Mouse (Mus musculus) bone marrow, adult 2 months (tissue): ENCODE measurements around the gene Qtrt1. TPM values are rescaled to one million over a fixed set of nuclear protein-coding genes. Genes with fewer than 3 reads are reported as not detected.

Experiments
- H3K27ac ChIP-seq: fragments of 200-500 bp; 2 replicates; pipeline ENCODE4 v1.5.1; 2012; ENCODE audit warnings: low read depth, mild to moderate bottlenecking, control low read depth, inconsistent platforms, low read length; ENCODE audit not compliant: control insufficient read depth, poor library complexity, insufficient read depth
- H3K4me1 ChIP-seq: fragments of 200-500 bp; 2 replicates; pipeline ENCODE4 v1.6.1; 2011; ENCODE audit warnings: low read length; ENCODE audit not compliant: control insufficient read depth, insufficient read depth
- H3K4me3 ChIP-seq: fragments of 200-500 bp; replicated peaks from 2 replicates; pipeline ENCODE3; 2011; ENCODE audit warnings: mild to moderate bottlenecking, low read depth, low read length, control low read depth; ENCODE audit not compliant: control insufficient read depth
- CTCF ChIP-seq: fragments of 200-500 bp; IDR thresholded peaks from 2 replicates; pipeline ENCODE4 v1.5.1; 2011; ENCODE audit warnings: low read length, control low read depth; ENCODE audit not compliant: control insufficient read depth, insufficient read depth
- POLR2A ChIP-seq: fragments of 200-500 bp; IDR thresholded peaks from 2 replicates; pipeline ENCODE4 v1.6.1; 2011; ENCODE audit warnings: low read depth, mild to moderate bottlenecking, control low read depth, low read length, borderline replicate concordance; ENCODE audit not compliant: control insufficient read depth
- WGBS: fragments of 180-500 bp; shearing (Covaris S2); methylation state at CpG from one replicate; pipeline ENCODE4 v1.1.7; 2018; 5-methylcytosine and 5-hydroxymethylcytosine counted together
- polyA plus RNA-seq: library from polyadenylated mRNA; stranded (reverse); fragments of >200 nt; gene quantifications from 2 replicates; pipeline ENCODE4 v1.2.4, GENCODE M21; 2011; ENCODE audit warnings: low replicate concordance; ENCODE audit not compliant: missing spikeins, insufficient read depth, insufficient read length

Gene Qtrt1
- polyA plus RNA-seq, 1 experiment = 56.3 TPM

GRCm38 (mm10) chr9:21449710-21450109 is 38.1 kb downstream of the Qtrt1 start:
- Histone ChIP-seq H3K27ac (peak overlapping the region; percentile 8; the same call in 1 of the 2 replicates), H3K4me1 (peaks cover 20% of the 10 kb centered on the region), H3K4me3 (no peak overlapping the region)
- 71% methylated on average over 2 of the region's 2 CpGs for WGBS
- TF ChIP-seq CTCF = no peak
- no peak for TF ChIP-seq POLR2A

GRCm38 (mm10) chr9:21450270-21450669 is 38.6 kb downstream of the Qtrt1 start:
- WGBS = 27% methylated on average over 3 of the region's 3 CpGs

DNA sequence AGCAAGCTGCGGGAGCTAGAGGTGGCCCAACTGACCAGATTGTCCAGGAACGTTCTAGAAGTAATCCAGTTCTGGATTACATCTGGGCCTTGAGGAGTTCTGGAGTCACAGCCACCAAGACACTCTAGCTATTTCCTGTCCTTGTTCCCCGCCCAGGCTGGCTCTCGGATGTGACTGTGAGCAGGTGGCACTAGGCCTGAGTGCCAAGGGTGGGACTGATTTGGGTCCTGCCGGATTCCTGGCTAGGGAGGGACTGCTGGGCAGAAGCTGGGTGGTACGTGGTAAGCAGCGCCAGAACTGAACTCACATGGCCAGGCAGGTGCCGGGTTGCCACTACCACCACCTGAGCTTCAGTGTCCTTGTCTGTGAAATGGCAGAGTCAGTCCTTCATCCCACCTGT is 39.8 kb downstream of the Qtrt1 start:
- no peak overlapping the region; the same call in 1 of the 2 replicates for H3K27ac ChIP-seq
- TF ChIP-seq CTCF = no peak
- TF ChIP-seq POLR2A = no peak
- H3K4me1 ChIP-seq = peaks cover 24% of the 10 kb centered on the region

More at GRCm38 (mm10) chr9:21450270-21450669, 38.6 kb downstream of the Qtrt1 start:
- no peak for TF ChIP-seq CTCF
- no peak for TF ChIP-seq POLR2A
- Histone ChIP-seq H3K4me1 (peaks cover 20% of the 10 kb centered on the region), H3K4me3 (no peak overlapping the region), H3K27ac (peak overlapping the region; percentile 8; the same call in 1 of the 2 replicates)

DNA sequence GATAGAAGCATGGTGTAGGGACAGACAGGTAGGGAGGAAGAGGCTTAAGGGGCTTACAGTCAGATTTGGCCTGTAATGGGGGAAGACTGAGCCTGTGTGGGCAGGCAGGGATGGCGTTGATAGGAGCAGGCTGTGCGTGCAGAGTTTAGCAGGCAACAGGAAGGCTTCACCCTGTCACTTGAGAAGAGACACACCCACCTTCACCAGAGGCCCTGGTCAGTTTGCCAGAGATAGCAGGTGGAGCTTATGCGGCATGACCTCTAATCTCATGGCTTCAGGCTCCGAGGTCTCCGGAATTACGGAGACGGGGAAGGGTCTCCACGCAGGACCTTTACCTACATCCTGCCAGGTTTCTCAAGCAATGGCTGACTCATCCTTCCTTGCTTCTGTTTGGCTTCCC is 40.2 kb downstream of the Qtrt1 start:
- 23% methylated on average over 8 of the region's 8 CpGs for WGBS
- Histone ChIP-seq H3K27ac (peak overlapping the region; percentile 42; the same call in 1 of the 2 replicates), H3K4me1 (peaks cover 25% of the 10 kb centered on the region), H3K4me3 (no peak overlapping the region)
- TF ChIP-seq POLR2A = no peak
- TF ChIP-seq CTCF = no peak

More for the DNA sequence above, 39.8 kb downstream of the Qtrt1 start:
- WGBS = 72% methylated on average over 8 of the region's 8 CpGs
- H3K4me3 ChIP-seq = no peak overlapping the region

DNA sequence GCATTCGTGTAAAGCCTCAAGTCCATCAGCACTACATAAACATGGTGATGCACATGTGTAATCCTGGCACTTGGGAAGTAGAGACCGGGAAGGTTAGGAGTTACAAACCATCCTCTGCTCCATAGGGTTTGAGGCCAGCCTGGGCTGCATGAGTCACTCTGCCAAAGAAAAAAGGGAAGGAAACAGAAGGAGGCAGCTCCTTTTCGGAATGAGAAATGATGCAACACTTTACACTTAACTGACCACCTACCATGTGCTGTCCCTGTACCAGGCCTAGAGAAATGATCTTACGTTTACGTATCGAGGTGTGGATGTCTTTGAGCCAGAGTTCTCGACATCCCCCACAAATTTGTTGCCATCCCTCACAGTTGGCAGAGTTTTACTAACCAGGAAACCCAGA is 41.4 kb downstream of the Qtrt1 start:
- Histone ChIP-seq H3K4me3 (no peak overlapping the region), H3K4me1 (peaks cover 20% of the 10 kb centered on the region), H3K27ac (peak overlapping the region; percentile 42; the same call in 1 of the 2 replicates)
- no peak for TF ChIP-seq POLR2A
- TF ChIP-seq CTCF = no peak
- 19% methylated on average over 7 of the region's 7 CpGs for WGBS

DNA sequence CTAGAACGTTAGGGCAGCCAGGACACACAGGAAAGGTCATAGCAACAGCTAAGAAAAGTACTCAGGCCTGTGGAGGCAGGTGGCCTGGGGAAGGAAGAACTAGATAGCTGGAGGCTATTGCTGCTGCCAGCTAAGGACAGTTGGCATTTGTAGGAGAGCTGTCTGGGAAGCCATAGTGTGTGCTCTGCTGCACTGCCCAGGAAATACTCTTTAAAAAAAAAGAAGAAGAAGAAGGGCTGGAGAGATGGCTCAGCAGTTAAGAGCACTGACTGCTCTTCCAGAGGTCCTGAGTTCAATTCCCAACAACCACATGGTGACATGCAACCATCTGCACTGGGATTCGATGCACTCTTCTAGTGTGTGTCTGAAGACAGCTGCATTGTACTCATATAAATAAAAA is 41.8 kb downstream of the Qtrt1 start:
- WGBS = 46% methylated on average over 2 of the region's 2 CpGs
- no peak overlapping the region for H3K4me3 ChIP-seq
- peaks cover 20% of the 10 kb centered on the region for H3K4me1 ChIP-seq
- TF ChIP-seq POLR2A (no peak), CTCF (no peak)
- H3K27ac ChIP-seq = peak overlapping the region; percentile 42; the same call in 1 of the 2 replicates

DNA sequence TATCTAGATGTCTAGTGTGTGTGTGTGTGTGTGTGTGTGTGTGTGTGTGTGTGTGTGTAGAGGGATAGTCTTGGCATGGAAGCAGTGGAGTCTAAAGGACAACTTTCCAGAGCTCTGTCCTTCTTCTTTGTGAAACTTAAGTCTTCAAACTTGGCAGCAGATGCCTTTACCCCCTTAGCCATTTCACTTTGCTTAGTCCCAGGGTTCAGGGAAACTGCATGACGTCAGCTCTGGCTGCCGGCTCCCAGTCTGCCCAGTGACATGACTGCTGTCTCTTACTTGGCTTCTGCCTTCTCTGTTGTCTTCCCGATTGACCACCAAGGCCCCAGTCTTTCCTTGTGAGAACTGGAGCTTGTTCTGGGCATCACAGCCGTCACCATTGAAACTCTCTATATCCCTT is 42.9 kb downstream of the Qtrt1 start:
- WGBS = 81% methylated on average over 4 of the region's 4 CpGs
- Histone ChIP-seq H3K4me1 (peaks cover 20% of the 10 kb centered on the region), H3K27ac (no peak overlapping the region), H3K4me3 (no peak overlapping the region)
- TF ChIP-seq POLR2A (no peak), CTCF (no peak)

- no peak overlapping the region for H3K27ac ChIP-seq
- no peak overlapping the region for H3K4me3 ChIP-seq
- no peak for TF ChIP-seq POLR2A
- TF ChIP-seq CTCF = no peak
- peaks cover 17% of the 10 kb centered on the region for H3K4me1 ChIP-seq
- WGBS = 47% methylated on average over 4 of the region's 4 CpGs
These were observed 43.6 kb downstream of the Qtrt1 start for GRCm38 (mm10) chr9:21455103-21455770.

DNA sequence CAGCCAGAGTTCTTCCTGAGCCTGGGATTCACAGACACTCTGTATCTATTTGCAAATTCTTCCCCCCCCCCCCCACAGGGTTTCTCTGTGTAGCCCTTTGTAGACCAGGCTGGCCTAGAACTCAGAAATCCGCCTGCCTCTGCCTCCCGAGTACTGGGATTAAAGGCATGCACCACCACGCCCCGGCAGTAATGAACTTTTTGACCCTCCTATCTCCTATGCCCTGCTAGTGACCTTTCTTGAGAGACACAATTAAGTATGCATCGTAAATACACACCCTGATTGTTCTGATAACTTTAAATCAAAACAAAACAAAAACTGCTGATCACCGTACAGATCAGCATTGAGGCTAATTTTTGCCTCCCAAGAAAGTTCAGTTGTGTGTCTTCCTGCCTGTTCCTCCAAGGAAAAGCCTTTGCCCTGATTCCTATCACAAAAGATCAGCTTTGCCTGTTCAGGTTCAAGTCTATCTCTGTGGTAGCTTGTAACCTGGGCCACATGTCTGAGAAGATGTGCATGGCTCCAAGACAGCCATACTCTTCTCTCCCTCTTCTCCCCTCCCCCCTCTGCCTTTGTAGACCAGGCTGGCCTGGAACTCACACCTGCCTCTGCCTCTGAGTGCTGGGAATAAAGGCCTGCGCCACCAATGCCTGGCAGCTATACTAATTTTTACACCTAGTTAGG is 44.8 kb downstream of the Qtrt1 start:
- Histone ChIP-seq H3K4me1 (peaks cover 15% of the 10 kb centered on the region), H3K27ac (no peak overlapping the region), H3K4me3 (no peak overlapping the region)
- whole genome bisulfite sequencing = 86% methylated on average over 7 of the region's 7 CpGs
- no peak for TF ChIP-seq POLR2A
- TF ChIP-seq CTCF = no peak
